In genomic region chr7:112222733-112223524, GRCm38 (mm10) we compare ENCODE assay signal across 9 mouse cellular contexts. TPM values are rescaled to one million over a fixed set of nuclear protein-coding genes. Genes with fewer than 3 reads are reported as not detected.
DNase-seq lines count a peak whose midpoint lies in the region.
"Had no signal": no experiment of that assay in that cellular context is flagged by ENCODE, and none has a peak within 500 bp of the region (broad histone marks: within the 10 kb centered on the region; RNA-seq: fewer than 3 reads in every experiment).

No protein-coding gene starts in this region.

- peak; percentile 69 to 74 for DNase-seq in cerebellum, postnatal 25 days
- DNase-seq in cerebellum, postnatal 4 days (ENCODE audit: low spot score in 2 of 2) = no peak
- DNase-seq in left cerebral cortex, adult 18-20 months (ENCODE audit: low spot score in 2 of 2) = peak; percentile 64 to 82
- DNase-seq in left cerebral cortex, adult 11 months (ENCODE audit: low spot score) = no peak
- peak; percentile 82 to 85 for DNase-seq in frontal cortex, adult 2 months (ENCODE audit: extremely low spot score in 1 of 2, low spot score in 1 of 2)
- DNase-seq in layer of hippocampus, adult 9-11 months = peak; percentile 86
- DNase-seq in kidney, postnatal 10 days = no peak
- no peak for DNase-seq in thymus, postnatal 0 days (ENCODE audit: low spot score)
- DNase-seq: B cell, adult 2 months had no signal

RNA-seq across cellular contexts. Expression of gene Mical2, which starts 2.7 kb away (rescaled TPM):
- 100 to 1,000 TPM; 503 to 562 TPM for total RNA-seq in left cerebral cortex, adult 18-20 months (2021)
- 229 and 253 TPM in 2 replicates for polyA plus RNA-seq in frontal cortex, adult 2 months (2012; rRNA removed)
- 0.51 and 0.85 TPM in 2 replicates for polyA plus RNA-seq in thymus, postnatal 0 days (2015; fragmentation: Nextera tagmentation; extraction: Ambion mirVana)

Comparison
In these comparisons a context has a peak if more than half of its experiments do, and no peak if none do; other contexts are left out.
1. DNase-seq: peak in cerebellum, postnatal 25 days (2 of 2), left cerebral cortex, adult 18-20 months (2 of 2), frontal cortex, adult 2 months (2 of 2) and layer of hippocampus, adult 9-11 months (single experiment); none in cerebellum, postnatal 4 days (0 of 2), left cerebral cortex, adult 11 months (single experiment), kidney, postnatal 10 days (single experiment) and thymus, postnatal 0 days (single experiment).
2. RNA of gene Mical2, which starts 2.7 kb away (polyA plus RNA-seq): 229 to 253 TPM in frontal cortex, adult 2 months; 0.51 to 0.85 TPM in thymus, postnatal 0 days; every median in the first group is over 100 times any median in the second.